Mouse (Mus musculus) embryo, embryonic 9.5 days (tissue): ENCODE measurements around the gene Exoc8.

Experiments used
- DNase-seq: peaks from one replicate; pipeline ENCODE4 v3.0.0-alpha.2; 2017; ENCODE audit errors: extremely low spot score

Exoc8 gene

GRCm38 (mm10) chr8:124853511-124853910 is 44.0 kb downstream of the Exoc8 start:
- DNase-seq: no peak

- no peak for DNase-seq
These were observed 51.9 kb downstream of the Exoc8 start for GRCm38 (mm10) chr8:124845573-124845972.

- no peak for DNase-seq
These were observed 52.4 kb downstream of the Exoc8 start for GRCm38 (mm10) chr8:124845131-124845530.
